Mouse (Mus musculus) CD4-positive, CD25-positive, alpha-beta regulatory T cell, adult 4 months (primary cell): ENCODE results near the gene Stk16. TPM values are rescaled to one million over a fixed set of nuclear protein-coding genes. Genes with fewer than 3 reads are reported as not detected.

Experiments used
- ATAC-seq: one replicate; pipeline ENCODE4 v1.8.0; 2017
- polyA plus RNA-seq, 2 experiments: library from polyadenylated mRNA; unstranded; fragments of 100-300 nt; shearing (Covaris generic); gene quantifications; one replicate each; pipeline ENCODE4 v1.2.1; 2017

Gene Stk16
- polyA plus RNA-seq = 10 to 100 TPM; 56.9 to 62.7 TPM

GRCm38 (mm10) chr1:75210136-75211087 is at the start of gene Stk16, which contains the start of gene Glb1l:
TSS of gene Stk16 (plus strand) at chr1:75210838.
TSS of gene Glb1l (minus strand) at chr1:75210813.
- ATAC-seq = peak; percentile 93

DNA sequence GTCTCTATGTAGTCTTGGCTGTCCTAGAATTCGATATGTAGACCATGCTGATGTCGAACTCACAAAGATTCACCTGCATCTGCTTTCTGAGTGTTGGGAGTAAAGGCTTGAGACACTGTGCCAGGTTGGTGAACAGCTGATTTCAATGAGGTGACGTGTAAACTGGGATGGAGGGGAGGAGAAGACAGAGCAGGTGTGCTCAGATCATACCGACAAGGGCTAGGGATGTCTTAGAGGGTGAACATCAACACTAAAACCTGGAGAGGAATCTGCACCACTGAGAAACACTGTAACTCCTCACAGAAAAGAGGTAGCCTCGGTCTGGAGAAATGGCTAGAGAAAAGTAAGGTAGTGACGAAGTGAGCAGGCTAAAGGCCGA is 42.6 kb upstream of the Stk16 start:
- no peak for ATAC-seq

DNA sequence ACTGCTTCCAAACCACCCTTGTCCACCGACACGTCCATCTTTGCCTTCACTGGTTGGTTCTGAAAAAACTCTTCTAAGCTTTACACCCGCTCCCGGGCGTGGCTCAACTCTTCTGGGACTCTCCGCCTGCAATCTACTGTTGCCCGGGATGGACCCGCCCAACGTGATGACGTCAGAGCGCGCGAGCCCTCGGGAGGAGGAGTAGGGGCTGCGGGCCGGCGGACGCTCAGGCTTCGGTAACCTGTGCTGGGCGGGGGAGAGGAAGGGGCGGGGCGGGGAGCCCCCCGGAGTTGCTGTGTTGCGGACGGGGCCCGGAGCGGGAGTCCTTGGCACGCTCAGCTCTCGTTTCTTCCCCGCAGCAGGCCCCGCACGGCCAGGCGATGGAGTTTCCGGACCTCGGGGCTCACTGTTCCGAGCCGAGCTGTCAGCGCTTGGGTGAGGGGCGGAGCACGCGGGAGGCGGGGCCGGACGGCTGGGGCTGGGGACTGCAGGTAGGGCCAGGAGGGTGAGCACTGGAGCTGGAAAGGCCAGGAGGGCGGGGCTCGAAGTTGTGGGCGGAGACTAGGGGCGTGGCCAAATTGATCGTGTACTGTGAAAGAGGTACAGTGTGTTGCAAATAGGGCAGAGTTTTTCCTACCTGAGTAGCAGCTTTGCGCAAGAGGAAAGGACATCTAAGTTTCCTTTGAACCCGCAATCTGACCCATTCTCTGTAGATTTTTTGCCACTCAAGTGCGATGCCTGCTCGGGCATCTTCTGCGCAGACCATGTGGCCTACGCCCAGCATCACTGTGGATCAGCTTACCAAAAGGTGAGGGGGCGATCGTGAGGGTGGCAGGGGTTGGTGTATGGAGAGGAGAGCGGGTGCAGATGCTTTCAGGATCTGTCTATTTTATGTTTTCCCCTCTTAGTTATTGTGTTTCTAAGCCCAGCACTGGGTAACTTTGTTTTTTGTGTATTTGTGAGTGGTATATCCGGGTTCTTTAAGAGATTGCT is 41.9 kb upstream of the Stk16 start, which contains the start of gene Zfand2b:
Gene Zfand2b, plus strand, starts transcription at position 175 of the 993 bp plus-strand sequence.
- ATAC-seq = peak; percentile 91

GRCm38 (mm10) chr1:75179334-75180104 is 31.1 kb upstream of the Stk16 start:
- peak; percentile 40 for ATAC-seq

- peak; percentile 91 for ATAC-seq
Measured at GRCm38 (mm10) chr1:75180105-75180590, 30.5 kb upstream of the Stk16 start, which contains the start of gene Abcb6. TSS of gene Abcb6 (minus strand) at chr1:75180392.

- no peak for ATAC-seq
Measured at GRCm38 (mm10) chr1:75180741-75181140, 29.9 kb upstream of the Stk16 start.

- no peak for ATAC-seq
Measured at GRCm38 (mm10) chr1:75181377-75181870, 29.2 kb upstream of the Stk16 start.

- no peak for ATAC-seq
Measured at GRCm38 (mm10) chr1:75182160-75182559, 28.5 kb upstream of the Stk16 start.

DNA sequence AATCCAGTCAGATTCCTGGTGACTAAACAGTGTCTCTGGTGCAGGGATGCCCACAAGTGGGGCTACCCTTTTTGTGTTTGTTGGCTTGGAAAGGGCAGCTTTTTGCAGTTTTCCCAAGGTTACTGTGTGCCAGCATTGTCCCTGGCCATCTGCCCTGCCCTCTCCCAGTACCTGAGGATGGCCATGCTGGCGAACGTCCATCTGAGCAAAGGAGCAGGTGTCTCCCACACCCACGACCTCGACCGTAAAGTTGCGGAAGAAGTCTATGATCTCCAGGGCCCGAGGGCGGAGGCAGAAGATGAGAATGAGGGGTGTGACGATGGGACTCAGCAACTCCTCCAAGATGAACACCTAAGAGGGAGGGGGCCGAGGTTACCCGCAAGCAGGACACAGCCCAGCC is 25.1 kb upstream of the Stk16 start:
- no peak for ATAC-seq

GRCm38 (mm10) chr1:75187126-75187525 is 23.5 kb upstream of the Stk16 start:
- ATAC-seq = no peak

- ATAC-seq = no peak
Measured at GRCm38 (mm10) chr1:75187914-75188483, 22.6 kb upstream of the Stk16 start.

DNA sequence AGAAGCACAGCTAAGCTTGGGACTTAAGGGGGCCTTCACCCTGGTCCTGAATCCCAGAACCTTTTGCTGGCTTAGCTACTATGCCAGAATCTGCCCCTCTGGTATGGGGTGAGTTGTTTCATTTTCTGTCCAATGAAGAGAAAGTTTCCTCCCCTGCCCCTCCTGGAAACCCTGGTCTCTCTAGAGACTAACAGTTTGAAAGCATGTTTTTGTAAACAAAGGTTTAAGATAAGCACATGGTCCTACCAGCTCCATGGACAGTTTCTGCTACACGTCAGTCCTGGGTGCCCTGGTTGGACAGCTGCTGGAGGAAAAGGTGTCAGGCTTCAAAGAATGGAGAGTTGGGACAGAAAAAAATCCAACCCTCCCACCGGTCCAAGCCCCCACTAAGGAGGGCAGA is 20.1 kb upstream of the Stk16 start:
- no peak for ATAC-seq

- ATAC-seq = no peak
Measured at GRCm38 (mm10) chr1:75191258-75191621, 19.4 kb upstream of the Stk16 start.

- ATAC-seq = peak; percentile 100
Measured at GRCm38 (mm10) chr1:75191622-75192402, 18.8 kb upstream of the Stk16 start, which contains the start of the genes Ankzf1 and Atg9a. TSS of gene Ankzf1 (plus strand) at chr1:75192151. TSS of gene Atg9a (minus strand) at chr1:75192196.

- ATAC-seq = peak; percentile 7
Measured at GRCm38 (mm10) chr1:75192452-75192851, 18.2 kb upstream of the Stk16 start.

GRCm38 (mm10) chr1:75201236-75201635 is 9.4 kb upstream of the Stk16 start:
- ATAC-seq = no peak

DNA sequence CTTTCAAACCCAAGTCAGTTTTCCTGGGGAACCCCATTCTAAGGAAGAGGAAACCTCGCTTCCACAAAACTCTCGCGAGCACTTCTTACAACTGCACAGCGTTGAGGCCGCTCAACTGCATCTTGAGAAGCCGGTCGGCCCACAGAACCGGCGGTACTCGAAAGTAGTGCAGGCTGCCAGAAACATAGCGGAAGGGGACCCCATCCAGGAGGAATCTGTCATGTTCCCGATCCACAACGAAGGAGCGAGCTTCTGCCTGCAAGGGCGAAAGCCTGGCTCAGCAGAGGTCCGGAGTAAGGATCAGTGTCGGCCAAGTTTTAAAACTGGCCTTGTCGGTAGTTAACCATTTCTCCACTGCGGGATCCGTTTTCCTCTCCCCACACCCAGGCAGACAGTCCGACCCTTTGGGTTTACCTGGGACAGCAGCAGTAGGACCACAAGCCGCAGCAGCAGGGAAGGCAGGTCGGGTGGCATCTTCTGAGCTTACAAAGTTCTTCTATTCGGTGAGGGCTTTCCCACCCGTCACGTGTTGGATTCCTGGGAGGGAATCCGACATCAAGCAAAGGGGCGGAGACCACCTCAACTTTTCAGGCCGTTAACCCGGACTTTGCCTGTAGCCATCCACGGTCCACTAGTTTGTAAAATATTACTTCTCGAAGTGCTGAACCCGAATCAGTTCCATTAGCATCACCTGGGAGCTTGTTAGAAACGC is 1.5 kb upstream of the Stk16 start:
- no peak for ATAC-seq

GRCm38 (mm10) chr1:75211141-75211708 is 587 bp downstream of the Stk16 start:
- ATAC-seq = peak; percentile 23

DNA sequence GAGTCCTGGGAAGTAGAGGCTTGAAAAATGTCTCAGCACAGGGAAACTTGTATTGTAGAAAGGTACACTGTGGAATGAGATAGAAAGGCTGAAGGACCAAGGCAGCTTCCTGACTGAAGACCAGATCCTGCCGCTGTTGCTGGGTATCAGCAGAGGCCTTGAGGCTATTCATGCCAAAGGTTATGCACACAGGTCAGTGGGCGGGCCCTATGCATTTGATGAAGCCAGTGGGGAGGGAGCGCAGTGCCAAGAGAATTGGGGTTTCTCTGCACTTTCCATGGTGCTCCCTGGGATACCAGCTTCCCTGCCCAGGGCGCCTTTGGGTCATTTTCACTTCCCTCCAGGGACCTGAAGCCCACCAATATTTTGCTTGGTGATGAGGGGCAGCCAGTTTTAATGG is 1.9 kb downstream of the Stk16 start:
- ATAC-seq = no peak
